Mouse (Mus musculus) megakaryocyte-erythroid progenitor cell, adult 5-6 weeks (primary cell): ENCODE results near the gene Ube2v1. TPM values are rescaled to one million over a fixed set of nuclear protein-coding genes. Genes with fewer than 3 reads are reported as not detected.
A peak's percentile ranks its signal among the peaks of the same experiment; 100 is the strongest.
"Not testable (repeated sequence)": the region's sequence is repeated elsewhere in the genome, so short reads cannot be mapped to it uniquely, and the experiment has no call there.

Experiments used
- ATAC-seq: replicated peaks from 2 replicates; pipeline ENCODE4 v1.8.0; 2016; ENCODE audit warnings: mild to moderate bottlenecking, inconsistent platforms; ENCODE audit not compliant: severe bottlenecking, poor library complexity, low FRiP score, low TSS enrichment
- total RNA-seq, 2 experiments: library from RNA; stranded (forward) in 1 of 2; stranded (reverse) in 1 of 2; fragments of 200-1000, 215-1000 nt in 1 of 2; fragments of >200 nt in 1 of 2; fragmentation: Nextera tagmentation in 1 of 2; gene quantifications; 2 replicates each; pipeline ENCODE4 v1.2.3; 2014 to 2017

The Ube2v1 gene
- total RNA-seq, 2 experiments from 2014 or later, result 78.6 to 207 TPM

DNA sequence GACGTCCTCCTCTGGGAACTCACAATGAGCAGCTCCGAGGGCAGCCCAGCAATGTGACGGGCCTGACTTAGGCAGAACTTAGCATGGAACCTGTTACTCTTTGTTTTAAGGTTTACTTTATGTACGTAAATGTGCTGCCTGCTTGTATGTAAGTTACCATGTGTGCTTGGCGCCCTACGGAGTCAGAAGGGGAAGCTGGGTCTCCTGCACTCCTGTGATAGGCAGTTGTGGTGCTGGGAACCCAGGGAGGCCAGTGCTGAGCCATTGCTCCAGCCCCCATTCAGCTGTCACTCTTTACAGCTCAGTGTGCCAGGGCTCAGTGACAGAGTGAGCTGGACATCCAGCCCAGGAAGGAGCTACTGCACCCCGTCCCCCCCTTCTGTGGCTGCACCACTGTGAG is 4.9 kb downstream of the Ube2v1 start:
- ATAC-seq, result no peak

DNA sequence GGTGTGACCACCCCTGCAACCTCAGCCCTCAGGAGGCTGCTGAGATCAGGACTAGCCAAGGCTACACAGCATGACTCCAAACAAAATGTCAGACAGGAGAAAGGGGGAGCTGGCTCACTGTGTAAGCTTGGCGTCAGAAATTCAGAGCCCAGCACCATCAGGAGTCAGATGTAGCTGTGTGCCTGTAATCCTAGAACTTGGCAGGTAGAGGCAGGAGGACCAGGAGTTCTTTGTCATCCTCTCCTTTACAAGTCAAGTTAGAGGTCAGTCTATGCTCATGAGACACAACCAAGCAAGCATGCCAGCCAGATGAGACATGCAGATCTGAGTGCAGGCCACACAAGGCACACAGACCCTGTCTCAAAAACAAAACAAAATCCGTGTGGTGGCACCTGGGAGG is 6.2 kb downstream of the Ube2v1 start:
- ATAC-seq, result no peak

DNA sequence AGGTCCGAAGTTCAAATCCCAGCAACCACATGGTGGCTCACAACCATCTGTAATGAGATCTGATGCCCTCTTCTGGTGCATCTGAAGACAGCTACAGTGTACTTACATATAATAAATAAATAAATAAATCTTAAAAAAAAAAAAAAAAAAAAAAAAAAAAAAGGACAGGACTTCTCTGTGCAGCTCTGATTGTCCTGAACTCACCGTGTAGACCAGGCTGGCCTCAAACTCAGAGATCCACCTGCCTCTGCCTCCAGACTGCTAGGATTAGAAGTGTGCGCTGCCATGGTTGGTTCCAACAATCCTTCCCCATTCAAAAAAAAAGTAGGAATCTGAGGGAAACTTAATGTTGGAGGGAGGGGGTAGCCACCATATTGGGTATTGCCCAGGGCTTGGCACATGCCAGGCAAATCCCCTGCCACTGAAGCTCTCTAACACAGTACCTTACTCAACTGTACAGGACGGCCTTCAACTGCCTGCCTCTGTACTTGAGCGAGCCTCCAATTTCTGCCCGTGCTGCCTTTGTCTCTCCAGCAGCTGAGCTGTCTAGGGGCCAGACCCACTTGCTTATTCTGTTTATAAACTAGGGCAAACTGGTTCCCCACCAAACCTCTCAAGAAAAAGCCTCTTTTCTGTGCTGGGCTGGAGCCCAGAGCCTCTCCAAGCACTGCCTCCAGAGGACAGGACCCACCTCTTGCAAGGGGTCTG is 7.4 kb downstream of the Ube2v1 start:
- ATAC-seq, result no peak

DNA sequence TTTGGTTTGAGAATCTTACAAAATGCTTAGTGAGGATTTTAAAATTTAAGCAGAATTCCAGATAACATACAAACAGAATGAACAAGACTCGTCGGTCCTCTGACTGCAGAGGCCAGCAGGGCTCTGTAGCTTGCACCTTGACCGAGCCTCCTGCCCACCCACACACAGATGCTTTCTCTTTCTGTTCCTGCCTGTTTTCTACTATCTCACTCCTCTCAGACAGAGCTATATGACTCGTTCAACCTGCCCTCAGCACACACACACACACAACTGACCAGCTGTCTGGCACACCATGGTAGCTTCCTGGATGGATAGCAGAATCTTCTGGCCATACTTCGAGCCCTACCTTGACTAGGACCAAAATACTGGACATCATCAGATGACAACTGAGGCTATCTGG is 8.9 kb downstream of the Ube2v1 start:
- no peak for ATAC-seq

DNA sequence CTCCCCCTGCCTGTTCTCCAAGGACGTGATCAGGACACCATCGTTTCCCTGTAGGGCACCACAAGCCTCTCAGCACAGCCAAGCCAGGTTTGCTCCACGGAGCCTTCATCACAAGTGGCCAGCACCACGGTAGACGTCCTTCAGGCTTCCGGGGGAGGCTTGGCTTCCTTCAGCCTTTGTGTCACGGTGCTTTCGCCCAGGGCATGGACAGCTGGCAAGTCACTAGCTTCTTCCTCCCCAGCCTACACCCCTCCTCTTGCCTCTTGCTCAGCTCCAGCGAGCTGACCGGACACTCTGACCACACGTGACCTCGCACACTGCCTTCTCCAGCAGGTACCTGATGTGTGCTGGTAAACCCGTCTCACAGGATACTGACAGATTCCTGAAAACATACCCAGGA is 9.5 kb downstream of the Ube2v1 start:
- ATAC-seq, result no peak

DNA sequence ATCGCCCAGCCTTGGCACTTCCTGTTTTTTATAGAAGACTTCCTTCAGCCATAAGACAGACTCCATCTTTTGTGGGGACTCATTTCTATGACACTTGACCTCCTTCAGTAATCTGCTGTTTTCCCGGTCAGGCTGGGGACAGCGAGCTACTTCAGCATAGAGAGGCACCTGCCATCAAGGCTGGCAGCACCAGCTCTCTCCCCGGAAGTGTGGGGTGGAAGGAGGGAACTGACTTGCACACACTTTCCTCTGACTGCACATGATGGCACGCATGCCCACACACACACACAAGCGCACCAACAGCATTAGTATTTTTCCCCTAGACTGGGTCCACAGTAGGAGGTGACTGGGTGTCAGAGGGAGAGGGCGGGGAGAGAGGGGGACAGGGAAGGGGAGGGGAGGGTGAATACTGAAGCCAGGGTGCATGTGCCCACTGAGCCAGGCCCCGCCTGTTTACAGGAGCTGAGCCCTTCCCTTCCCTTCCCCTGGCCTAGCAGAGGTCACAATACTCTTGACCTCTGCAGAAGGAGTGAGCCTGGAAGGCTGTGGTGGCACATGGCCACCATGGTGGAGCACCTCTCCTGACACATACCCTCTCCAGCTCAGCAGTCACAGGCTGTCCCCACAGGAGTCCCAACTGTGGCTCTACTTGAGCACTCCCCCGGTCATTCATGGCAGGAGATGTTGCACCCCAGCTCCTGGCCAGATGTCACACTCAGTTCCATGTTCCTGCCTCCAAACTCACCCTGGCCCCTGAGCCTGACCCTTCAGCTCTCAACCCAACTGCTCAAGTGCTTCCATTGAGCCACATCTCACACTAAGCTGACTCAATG is 10.4 kb downstream of the Ube2v1 start:
- 0 out of 2 replicates have a peak, but pooled peaks have one; percentile 17 for ATAC-seq

DNA sequence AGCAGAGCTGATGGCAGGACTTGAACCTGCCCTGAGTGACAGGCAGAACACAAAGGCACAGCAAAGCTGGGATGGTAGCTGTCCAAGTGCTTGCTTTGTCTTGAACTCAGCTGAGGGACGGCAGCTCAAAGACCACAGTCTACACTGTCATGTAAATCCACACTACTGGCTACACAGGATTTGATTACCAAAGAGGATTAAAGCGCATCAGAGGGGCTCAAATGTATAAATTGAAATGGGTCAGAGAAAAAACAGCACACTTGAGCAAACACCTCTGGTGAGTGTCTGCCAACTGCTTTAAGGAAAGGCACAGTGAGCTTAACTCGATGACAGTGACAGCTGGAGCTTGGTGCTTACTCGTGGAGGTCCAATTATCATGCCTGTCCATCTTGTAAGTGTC is 14.4 kb downstream of the Ube2v1 start:
- ATAC-seq, result no peak

DNA sequence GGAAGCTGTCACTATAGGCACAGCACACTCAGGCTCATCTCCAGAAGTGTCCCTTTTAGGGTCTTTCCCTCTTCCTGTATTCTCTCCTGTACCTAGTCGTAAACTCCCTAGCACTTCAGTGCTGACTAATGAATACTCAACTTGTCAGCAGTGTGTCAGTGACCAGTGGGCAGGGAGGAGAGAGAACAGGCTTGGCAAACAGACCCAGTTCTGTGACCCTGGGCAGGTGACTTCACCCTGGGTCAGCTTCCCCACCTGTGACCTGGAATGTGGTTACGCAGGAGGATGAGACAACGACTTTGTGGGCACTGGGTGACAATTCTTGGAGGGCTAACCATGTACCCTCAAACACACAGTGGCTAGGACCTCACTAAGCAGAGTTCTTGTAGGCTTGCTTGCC is 14.9 kb downstream of the Ube2v1 start:
- ATAC-seq, result no peak

DNA sequence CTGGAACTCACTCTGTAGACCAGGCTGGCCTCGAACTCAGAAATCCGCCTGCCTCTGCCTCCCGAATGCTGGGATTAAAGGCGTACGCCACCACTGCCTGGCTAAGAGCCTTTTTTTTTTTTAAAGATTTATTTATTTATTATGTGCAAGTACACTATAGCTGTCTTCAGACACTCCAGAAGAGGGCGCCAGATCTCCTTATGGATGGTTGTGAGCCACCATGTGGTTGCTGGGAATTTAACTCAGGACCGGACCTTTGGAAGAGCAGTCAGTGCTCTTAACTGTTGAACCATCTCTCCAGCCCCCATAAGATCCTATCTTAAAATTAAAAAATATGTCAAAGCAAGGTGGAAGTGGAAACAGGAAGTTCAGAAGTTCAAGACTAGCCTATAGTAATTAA is 18.6 kb downstream of the Ube2v1 start:
- ATAC-seq, result not testable (repeated sequence)

DNA sequence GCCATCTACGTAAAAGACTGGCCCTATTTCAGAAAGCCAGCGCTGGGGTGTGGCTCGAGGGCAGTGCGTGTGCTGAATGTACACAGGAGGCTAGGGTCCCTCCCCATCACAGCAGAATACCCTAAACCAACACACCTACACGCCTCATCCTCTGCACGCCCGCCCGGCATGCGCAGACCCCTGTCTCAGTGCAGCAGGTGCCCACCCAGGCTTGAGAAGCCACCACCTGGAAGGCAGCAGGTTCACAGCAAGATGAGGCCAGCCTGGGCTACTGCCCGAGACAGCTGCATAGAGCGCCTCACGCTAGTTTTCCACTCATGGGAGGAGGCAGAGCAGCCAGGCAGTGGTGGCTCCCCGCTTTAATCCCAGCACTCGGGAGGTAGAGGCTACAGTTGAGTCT is 19.8 kb downstream of the Ube2v1 start:
- no peak for ATAC-seq

DNA sequence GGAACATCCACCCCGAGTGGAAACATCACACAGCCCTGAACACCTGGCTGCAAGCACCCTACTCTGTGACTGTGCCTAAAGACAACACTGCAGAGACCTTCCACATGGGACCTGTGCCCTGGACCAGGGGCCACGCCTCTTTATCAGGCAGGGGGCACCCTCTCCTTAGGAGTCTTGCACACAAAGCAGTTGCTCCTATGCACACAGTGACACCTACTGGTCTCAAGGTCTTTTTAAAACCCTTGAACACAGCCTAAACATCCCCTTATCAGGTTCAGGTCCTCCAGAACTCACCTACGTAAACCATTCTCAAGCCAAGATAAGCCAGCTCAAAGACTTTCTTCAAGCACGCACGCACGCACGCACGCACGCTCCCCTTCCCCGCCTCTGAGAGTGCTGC is 20.6 kb downstream of the Ube2v1 start:
- ATAC-seq, result peak; percentile 74

DNA sequence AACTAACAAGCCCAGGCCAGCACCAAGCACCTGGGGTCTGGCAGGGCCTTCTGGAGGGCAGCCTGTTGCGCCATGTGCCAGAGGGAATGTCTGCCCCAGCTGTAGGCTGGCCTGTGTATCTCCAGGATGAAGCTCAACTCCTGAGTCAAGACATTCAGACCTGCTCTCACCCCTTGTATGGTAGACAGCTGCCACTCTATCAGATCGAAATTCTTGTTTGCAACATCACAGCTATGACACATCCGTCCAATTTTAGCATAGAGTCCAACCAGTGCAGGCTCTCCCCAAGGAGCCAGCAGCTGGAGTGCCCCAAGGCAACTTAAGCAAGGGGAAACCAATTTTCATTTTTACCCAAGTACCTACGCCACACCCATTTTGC is 25.2 kb downstream of the Ube2v1 start:
- ATAC-seq, result no peak

DNA sequence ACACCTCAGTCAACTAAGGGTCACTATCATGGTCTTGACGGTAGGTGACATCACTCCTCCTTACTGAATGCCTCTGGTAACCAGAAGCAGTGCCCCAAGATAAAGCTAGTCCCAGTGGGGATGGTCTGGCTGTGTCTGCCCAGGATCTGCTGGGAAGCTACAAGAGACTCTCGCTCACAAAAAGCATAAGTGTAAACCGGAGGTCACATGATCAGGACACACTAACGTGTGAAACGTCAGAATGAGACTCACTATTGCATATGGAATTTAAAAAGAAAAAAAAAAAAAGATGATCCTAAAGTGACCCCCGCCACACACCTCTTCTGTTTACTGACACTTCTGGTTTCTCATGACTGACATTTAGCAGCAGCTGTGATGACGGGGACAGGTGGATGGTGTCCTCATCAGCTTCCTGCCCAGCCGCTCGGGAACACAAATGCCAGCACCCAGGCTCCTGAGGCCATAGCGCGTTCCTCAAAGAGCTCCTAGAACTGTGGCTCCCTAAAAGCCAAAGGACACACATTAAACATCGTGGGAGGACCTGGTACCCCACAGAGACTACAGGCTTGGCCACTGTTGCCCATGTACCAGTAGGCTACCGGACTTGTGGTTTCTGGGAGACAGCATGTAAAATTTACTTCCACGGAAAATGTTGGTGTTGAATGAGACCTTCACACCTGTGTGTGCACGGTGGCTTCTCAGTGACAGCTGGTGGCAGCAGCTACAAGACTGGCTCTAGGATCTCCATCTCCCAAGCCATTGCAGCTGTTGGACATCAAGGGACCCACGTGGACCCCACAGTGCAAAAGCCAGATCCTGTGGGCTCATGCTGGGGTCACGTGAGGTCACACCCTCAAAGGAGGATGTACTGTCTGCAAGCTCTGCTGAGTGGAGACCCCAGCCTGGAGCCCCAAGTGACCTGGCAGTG is 25.8 kb downstream of the Ube2v1 start:
- ATAC-seq, result no peak

DNA sequence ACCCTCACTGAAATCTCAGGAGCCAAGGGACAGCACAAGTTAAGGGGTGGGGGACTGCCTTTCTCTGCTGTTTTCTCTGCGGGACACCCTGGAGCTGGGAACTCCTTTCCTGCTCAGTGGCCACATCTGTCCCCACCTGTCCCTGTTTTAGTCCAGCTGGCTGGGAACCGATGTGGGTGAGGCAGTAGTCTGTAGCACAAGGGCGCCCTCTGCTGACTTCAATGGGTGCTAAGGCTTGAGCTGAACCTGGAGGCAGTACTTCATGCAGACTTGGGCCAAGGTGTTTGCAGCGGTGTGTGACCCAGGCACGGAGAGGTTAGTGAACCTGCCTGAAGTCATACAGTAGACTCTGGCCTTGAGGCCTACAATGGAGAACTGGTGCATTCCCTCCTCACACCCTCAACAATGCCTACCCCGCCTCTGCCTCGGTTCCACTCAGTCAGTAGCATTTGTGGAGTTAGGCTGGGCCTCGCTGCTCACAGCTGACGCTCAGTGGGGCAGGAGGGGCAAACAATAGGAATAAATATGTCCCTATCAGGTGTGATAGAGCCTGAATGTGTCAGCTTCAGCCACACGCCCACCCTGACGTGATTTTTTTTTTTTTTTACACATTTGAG is 26.6 kb downstream of the Ube2v1 start:
- peak; percentile 81 for ATAC-seq

DNA sequence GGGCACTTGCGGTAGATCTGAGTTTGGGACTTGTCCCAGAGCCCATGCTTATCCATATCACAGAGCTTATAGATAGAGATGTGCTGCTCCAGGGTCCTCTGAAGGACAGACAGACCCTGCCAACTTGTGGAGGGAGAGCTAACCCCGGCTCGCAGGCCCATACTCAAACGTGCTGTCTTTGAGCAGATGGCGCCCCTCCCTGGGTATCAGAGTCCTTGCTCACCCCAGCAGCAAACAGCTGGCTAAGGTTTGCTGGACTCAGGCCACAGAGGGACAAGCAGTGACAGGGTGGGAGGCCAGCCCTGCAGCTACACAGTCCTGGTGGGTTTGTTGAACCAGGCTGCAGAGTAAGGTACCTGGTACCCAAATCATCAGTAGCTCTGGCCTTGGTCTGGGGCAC is 28.9 kb downstream of the Ube2v1 start:
- ATAC-seq, result no peak

DNA sequence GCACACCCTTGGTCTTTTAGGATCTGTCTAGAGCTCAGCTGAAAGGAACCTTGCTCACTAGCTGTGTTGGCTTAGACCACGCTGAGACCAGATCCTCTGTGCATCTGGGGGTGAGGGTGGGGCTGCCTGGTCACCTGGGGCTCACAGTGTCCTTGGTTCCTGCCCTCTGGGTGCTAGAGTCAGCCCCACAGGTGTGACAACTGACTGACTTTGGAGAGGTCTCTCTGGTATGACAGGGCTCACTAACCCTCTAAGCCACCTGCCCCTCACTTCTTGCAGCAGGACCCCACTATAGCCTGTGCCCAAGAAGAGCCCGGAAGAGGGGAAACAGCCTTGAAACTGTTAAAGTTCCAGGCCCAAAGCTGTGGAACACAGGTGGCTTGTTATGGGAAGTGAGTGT is 29.5 kb downstream of the Ube2v1 start:
- no peak for ATAC-seq

DNA sequence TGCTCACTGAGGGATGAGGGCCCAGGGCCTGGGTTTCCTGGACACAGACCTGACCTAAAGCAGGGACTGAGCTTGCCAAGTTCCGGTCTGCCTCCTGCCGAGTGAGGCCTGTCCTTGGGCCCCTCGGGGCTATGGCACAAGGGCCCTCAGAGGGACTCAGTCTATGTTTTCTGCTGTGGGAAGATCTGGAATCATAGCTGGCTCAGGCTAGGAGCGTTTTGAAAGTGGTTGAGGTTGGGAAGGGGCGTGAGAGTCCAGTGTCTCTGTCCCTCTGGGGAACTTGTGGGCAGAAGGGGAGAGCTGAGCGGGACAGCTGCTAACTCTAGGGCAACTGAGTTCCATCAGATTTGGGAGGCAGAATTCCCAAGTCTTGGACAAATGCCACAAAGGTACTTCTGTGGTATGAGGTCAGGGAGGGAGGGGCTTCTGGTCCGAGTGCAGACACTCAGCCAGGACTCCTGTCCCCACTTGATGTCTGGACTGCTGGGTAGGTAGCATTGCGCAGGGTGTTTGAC is 31.4 kb downstream of the Ube2v1 start:
- ATAC-seq, result no peak

DNA sequence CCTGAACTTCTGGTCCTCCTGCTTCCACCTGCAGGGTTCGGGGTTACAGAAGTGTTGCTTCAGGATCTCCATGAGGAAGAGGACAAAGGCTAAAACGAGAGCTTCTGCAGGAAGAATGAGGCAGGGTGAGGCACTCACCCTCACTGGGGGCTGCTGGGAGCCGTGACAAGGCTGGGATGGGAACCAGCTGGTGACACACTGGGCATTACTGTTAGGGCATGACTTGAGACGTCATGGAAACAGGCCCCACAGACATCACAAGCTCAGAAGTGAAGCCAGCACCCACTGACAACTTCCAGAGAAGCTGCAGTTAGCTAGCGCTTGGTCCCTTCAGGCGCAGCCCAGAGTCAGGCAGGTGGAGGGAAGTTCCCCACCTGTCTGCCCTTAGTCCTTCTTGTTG is 32.0 kb downstream of the Ube2v1 start:
- no peak for ATAC-seq

DNA sequence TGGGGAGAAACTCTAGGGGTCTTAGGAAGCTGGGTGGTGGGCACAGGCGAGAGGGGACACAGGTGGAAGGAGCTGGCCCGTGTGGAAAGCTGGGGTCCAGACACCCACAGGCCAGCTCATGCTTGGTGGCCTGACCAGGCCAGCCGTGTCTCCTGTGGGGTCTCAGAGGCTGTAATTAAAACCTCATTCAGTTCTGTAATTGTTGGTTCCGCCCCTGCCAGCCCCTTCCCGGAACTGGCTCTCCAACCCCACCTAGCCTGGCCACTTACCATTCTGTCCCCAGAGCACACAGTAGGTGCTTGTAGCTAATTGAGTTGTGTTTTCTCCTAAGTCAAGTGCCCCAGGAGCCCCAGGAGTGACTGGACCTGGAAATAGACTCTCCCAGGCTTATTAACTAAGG is 32.7 kb downstream of the Ube2v1 start:
- ATAC-seq, result no peak
